Mouse (Mus musculus) thymus, adult 2 months (tissue): ENCODE results near the gene D10Jhu81e. TPM values are rescaled to one million over a fixed set of nuclear protein-coding genes. Genes with fewer than 3 reads are reported as not detected.
"Not testable (repeated sequence)": the region's sequence is repeated elsewhere in the genome, so short reads cannot be mapped to it uniquely, and the experiment has no call there.

ENCODE experiments used
- DNase-seq: peaks from one replicate; pipeline ENCODE4 v3.0.0; 2021
- H3K27ac ChIP-seq: fragments of 200-500 bp; 2 replicates; pipeline ENCODE4 v1.5.1; 2012; ENCODE audit warnings: low read length, control low read depth; ENCODE audit not compliant: control insufficient read depth, insufficient read depth
- H3K27me3 ChIP-seq: fragments of 200-500 bp; 2 replicates; pipeline ENCODE4 v1.6.1; 2012; ENCODE audit warnings: mild to moderate bottlenecking, low read length, moderate library complexity, mixed read lengths; ENCODE audit not compliant: control insufficient read depth, insufficient read depth
- H3K36me3 ChIP-seq: fragments of 200-500 bp; 2 replicates; pipeline ENCODE4 v1.6.1; 2012; ENCODE audit warnings: mild to moderate bottlenecking, low read length, moderate library complexity; ENCODE audit not compliant: control insufficient read depth, insufficient read depth
- H3K4me1 ChIP-seq: fragments of 200-500 bp; replicated peaks from 2 replicates; pipeline ENCODE4 v1.6.1; 2012; ENCODE audit warnings: low read length; ENCODE audit not compliant: control insufficient read depth, insufficient read depth
- H3K4me3 ChIP-seq: fragments of 200-500 bp; 2 replicates; pipeline ENCODE4 v1.5.1; 2012; ENCODE audit warnings: mild to moderate bottlenecking, low read length, control low read depth, moderate library complexity; ENCODE audit not compliant: control insufficient read depth, insufficient read depth
- CTCF ChIP-seq: fragments of 200-500 bp; IDR thresholded peaks from 2 replicates; pipeline ENCODE4 v1.5.1; 2012; ENCODE audit warnings: mild to moderate bottlenecking, control low read depth, low read length, moderate library complexity, borderline replicate concordance; ENCODE audit not compliant: control insufficient read depth, poor library complexity, insufficient read depth; ENCODE audit errors: extremely low read depth
- POLR2A ChIP-seq: fragments of 200-500 bp; IDR thresholded peaks from 2 replicates; pipeline ENCODE4 v1.6.1; 2012; ENCODE audit warnings: mild to moderate bottlenecking, low read length, control low read depth, moderate library complexity; ENCODE audit not compliant: control insufficient read depth, poor library complexity, insufficient read depth; ENCODE audit errors: extremely low read depth
- WGBS: fragments of 180-500 bp; shearing (Covaris S2); methylation state at CpG from one replicate; pipeline ENCODE4 v1.1.7; 2018; 5-methylcytosine and 5-hydroxymethylcytosine counted together
- polyA plus RNA-seq: library from polyadenylated mRNA; depleted of rRNA; stranded (reverse); fragments of >200 nt; gene quantifications from 2 replicates; pipeline ENCODE4 v1.2.3, GENCODE M21; 2012

Gene D10Jhu81e
- polyA plus RNA-seq, 1 experiment: 148 TPM

- no peak for TF ChIP-seq CTCF
- no peak for TF ChIP-seq POLR2A
- no peak for DNase-seq
These were observed 41.7 kb downstream of the D10Jhu81e start for GRCm38 (mm10) chr10:78127931-78128330.

GRCm38 (mm10) chr10:78127046-78127870 lies 42.3 kb downstream of the D10Jhu81e start:
- Histone ChIP-seq H3K27me3 (no peaks in the 10 kb centered on the region), H3K27ac (no peak overlapping the region)
- WGBS: 95% methylated on average over 9 of the region's 9 CpGs

More at GRCm38 (mm10) chr10:78127931-78128330, 41.7 kb downstream of the D10Jhu81e start:
- Histone ChIP-seq H3K27me3 (no peaks in the 10 kb centered on the region), H3K36me3 (no peaks in the 10 kb centered on the region), H3K4me3 (no peak overlapping the region), H3K4me1 (peaks cover 21% of the 10 kb centered on the region), H3K27ac (no peak overlapping the region)
- WGBS: 96% methylated on average over 1 of the region's 1 CpGs

GRCm38 (mm10) chr10:78126311-78126710 lies 43.3 kb downstream of the D10Jhu81e start:
- Histone ChIP-seq H3K27me3 (no peaks in the 10 kb centered on the region), H3K4me3 (no peak overlapping the region), H3K27ac (no peak overlapping the region), H3K4me1 (peaks cover 21% of the 10 kb centered on the region), H3K36me3 (no peaks in the 10 kb centered on the region)
- DNase-seq: no peak
- 93% methylated on average over 5 of the region's 5 CpGs for WGBS
- TF ChIP-seq CTCF: no peak
- TF ChIP-seq POLR2A: no peak

More at GRCm38 (mm10) chr10:78127046-78127870, 42.3 kb downstream of the D10Jhu81e start:
- peaks cover 21% of the 10 kb centered on the region for H3K4me1 ChIP-seq
- DNase-seq: no peak
- H3K36me3 ChIP-seq: no peaks in the 10 kb centered on the region
- no peak overlapping the region for H3K4me3 ChIP-seq
- TF ChIP-seq POLR2A (no peak), CTCF (no peak)

- 50% methylated on average over 8 of the region's 8 CpGs for WGBS
- H3K4me1 ChIP-seq: peaks cover 16% of the 10 kb centered on the region
- H3K36me3 ChIP-seq, H3K27ac ChIP-seq, H3K4me3 ChIP-seq, H3K27me3 ChIP-seq, DNase-seq: not testable (repeated sequence)
These were observed 44.5 kb downstream of the D10Jhu81e start for GRCm38 (mm10) chr10:78125061-78125460.

GRCm38 (mm10) chr10:78124137-78124536 lies 45.4 kb downstream of the D10Jhu81e start:
- H3K4me3 ChIP-seq, DNase-seq, H3K27me3 ChIP-seq, H3K36me3 ChIP-seq: not testable (repeated sequence)
- H3K4me1 ChIP-seq: peaks cover 13% of the 10 kb centered on the region
- 30% methylated on average over 6 of the region's 6 CpGs for WGBS
- 0 out of 2 replicates have a peak overlapping the region, but pooled peaks have one; percentile 34 for H3K27ac ChIP-seq

- WGBS: 98% methylated on average over 4 of the region's 4 CpGs
- no peak for TF ChIP-seq POLR2A
- no peak for TF ChIP-seq CTCF
- Histone ChIP-seq H3K4me1 (peaks cover 11% of the 10 kb centered on the region), H3K36me3 (no peaks in the 10 kb centered on the region), H3K4me3 (no peak overlapping the region), H3K27me3 (no peaks in the 10 kb centered on the region), H3K27ac (no peak overlapping the region)
- no peak for DNase-seq
These were observed 50.2 kb downstream of the D10Jhu81e start for GRCm38 (mm10) chr10:78119422-78119821.

- 45% methylated on average over 2 of the region's 2 CpGs for WGBS
- DNase-seq: no peak
- Histone ChIP-seq H3K27me3 (no peaks in the 10 kb centered on the region), H3K4me3 (no peak overlapping the region), H3K27ac (no peak overlapping the region), H3K4me1 (peaks cover 8% of the 10 kb centered on the region; the same call in 1 of the 2 replicates), H3K36me3 (no peaks in the 10 kb centered on the region)
- TF ChIP-seq CTCF (no peak), POLR2A (no peak)
These were observed 54.4 kb downstream of the D10Jhu81e start for GRCm38 (mm10) chr10:78115153-78115552.
